ENCODE assay signal across 10 mouse cellular contexts in the genomic region with DNA sequence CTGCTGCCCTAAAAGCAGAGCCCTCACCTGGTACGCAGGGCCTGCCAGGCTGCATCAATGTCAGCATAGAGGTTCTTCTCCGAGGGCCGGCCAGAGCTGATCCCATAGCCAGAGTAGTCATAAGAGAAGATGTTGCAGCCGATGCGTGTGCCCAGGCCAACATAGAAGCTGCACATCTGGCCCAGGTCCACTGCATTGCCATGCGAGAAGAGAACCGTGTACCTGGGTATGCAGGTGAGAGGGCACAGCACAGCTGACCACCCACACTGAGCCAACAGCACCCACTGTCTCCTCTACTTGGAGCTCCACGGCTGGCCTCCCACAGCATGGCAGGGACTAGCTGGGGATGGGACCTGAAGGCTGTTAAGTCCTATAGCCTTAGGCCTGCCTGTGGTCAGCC. TPM values are rescaled to one million over a fixed set of nuclear protein-coding genes. Genes with fewer than 3 reads are reported as not detected.
DNase-seq lines count a peak whose midpoint lies in the region; ATAC-seq and TF ChIP-seq lines count a peak whose summit lies in the region.
"Had no signal": no experiment of that assay in that cellular context is flagged by ENCODE, and none has a peak within 500 bp of the region (broad histone marks: within the 10 kb centered on the region; RNA-seq: fewer than 3 reads in every experiment).

No protein-coding gene starts in this region.

- ATAC-seq in heart, embryonic 13.5 days (ENCODE audit: extremely low read depth, insufficient number of reproducible peaks, low FRiP score, low TSS enrichment) = no peak
- no peak for ATAC-seq in lung, embryonic 14.5 days (ENCODE audit: insufficient read depth)
- no peak for ATAC-seq in heart, embryonic 16.5 days (replicated peaks; ENCODE audit: extremely low read depth, insufficient read depth, low FRiP score)
- ATAC-seq in liver, embryonic 13.5 days (ENCODE audit: low read depth) = no peak
- ATAC-seq in frontal cortex, adult (ENCODE audit: low TSS enrichment) = no peak
- ATAC-seq: forebrain, embryonic 14.5 days had no signal

- H3K27ac ChIP-seq in heart, embryonic 13.5 days (replicated peaks) = peak overlapping the region; percentile 86; the same call in 1 of the 2 replicates
- H3K27ac ChIP-seq in lung, embryonic 14.5 days (ENCODE audit: low read depth) = no peak overlapping the region
- no peak overlapping the region for H3K27ac ChIP-seq in heart, embryonic 16.5 days (ENCODE audit: low read length)
- peak overlapping the region; percentile 29; the same call in 1 of the 2 replicates for H3K27ac ChIP-seq in liver, embryonic 13.5 days

- TF ChIP-seq CTCF in lung, embryonic 14.5 days (IDR thresholded peaks at IDR 0.05; ENCODE audit: low read depth) = no peak

- H3K4me3 ChIP-seq in heart, embryonic 13.5 days = peak overlapping the region; percentile 24
- H3K4me3 ChIP-seq in lung, embryonic 14.5 days (ENCODE audit: low read depth, low read length) = peak overlapping the region; percentile 9; the same call in 1 of the 2 replicates
- peak overlapping the region; percentile 33 for H3K4me3 ChIP-seq in heart, embryonic 16.5 days (ENCODE audit: low read length)
- H3K4me3 ChIP-seq in liver, embryonic 13.5 days (replicated peaks) = no peak overlapping the region

- peak overlapping the region; percentile 64; the same call in 1 of the 2 replicates for H3K9ac ChIP-seq in heart, embryonic 13.5 days
- no peak overlapping the region for H3K9ac ChIP-seq in lung, embryonic 14.5 days
- H3K9ac ChIP-seq in heart, embryonic 16.5 days (ENCODE audit: low read length) = peak overlapping the region; percentile 45; the same call in 1 of the 2 replicates
- 0 out of 2 replicates have a peak overlapping the region, but pooled peaks have one; percentile 4 for H3K9ac ChIP-seq in liver, embryonic 13.5 days

- no peaks in the 10 kb centered on the region for H3K9me3 ChIP-seq in heart, embryonic 13.5 days
- H3K9me3 ChIP-seq in lung, embryonic 14.5 days (ENCODE audit: low read depth, low read length) = no peaks in the 10 kb centered on the region
- H3K9me3 ChIP-seq in heart, embryonic 16.5 days (replicated peaks; ENCODE audit: control insufficient read depth, low read length) = no peaks in the 10 kb centered on the region
- no peaks in the 10 kb centered on the region for H3K9me3 ChIP-seq in liver, embryonic 13.5 days (replicated peaks)

- H3K4me2 ChIP-seq in heart, embryonic 13.5 days = peak overlapping the region; percentile 50
- peak overlapping the region; percentile 49 for H3K4me2 ChIP-seq in lung, embryonic 14.5 days
- peak overlapping the region; percentile 48 for H3K4me2 ChIP-seq in heart, embryonic 16.5 days (ENCODE audit: low read depth, low read length)
- H3K4me2 ChIP-seq in liver, embryonic 13.5 days = no peak overlapping the region

- H3K27me3 ChIP-seq in heart, embryonic 13.5 days (replicated peaks) = no peaks in the 10 kb centered on the region
- H3K27me3 ChIP-seq in lung, embryonic 14.5 days (ENCODE audit: insufficient read depth, low read length) = no peaks in the 10 kb centered on the region
- no peaks in the 10 kb centered on the region for H3K27me3 ChIP-seq in heart, embryonic 16.5 days (ENCODE audit: control insufficient read depth, insufficient read depth, low read length)
- H3K27me3 ChIP-seq in liver, embryonic 13.5 days = no peaks in the 10 kb centered on the region

- H3K36me3 ChIP-seq in heart, embryonic 13.5 days = peaks cover 55% of the 10 kb centered on the region
- peaks cover 40% of the 10 kb centered on the region for H3K36me3 ChIP-seq in lung, embryonic 14.5 days (ENCODE audit: insufficient read depth)
- peaks cover 10% of the 10 kb centered on the region for H3K36me3 ChIP-seq in heart, embryonic 16.5 days (ENCODE audit: control insufficient read depth, insufficient read depth)
- H3K36me3 ChIP-seq in liver, embryonic 13.5 days = peaks cover 47% of the 10 kb centered on the region

- no peak for DNase-seq in heart, postnatal 36 days
- DNase-seq in lung, embryonic 14.5 days = no peak
- no peak for DNase-seq in lung, postnatal 4 days
- no peak for DNase-seq in liver, embryonic 13.5 days
- no peak for DNase-seq in T-cell, adult 2 months (ENCODE audit: low spot score)
- DNase-seq: thymus, postnatal 25 days had no signal

- intact Hi-C loops in heart, postnatal 36 days (cut with DNase I) = no loop called here

- H3K4me1 ChIP-seq in heart, embryonic 13.5 days = peaks cover 55% of the 10 kb centered on the region
- H3K4me1 ChIP-seq in lung, embryonic 14.5 days (ENCODE audit: insufficient read depth) = peaks cover 5% of the 10 kb centered on the region; the same call in 1 of the 2 replicates
- H3K4me1 ChIP-seq in heart, embryonic 16.5 days (ENCODE audit: control insufficient read depth, insufficient read depth, low read length) = peaks cover 34% of the 10 kb centered on the region
- H3K4me1 ChIP-seq in liver, embryonic 13.5 days (replicated peaks) = peaks cover 68% of the 10 kb centered on the region

- WGBS in heart, embryonic 13.5 days = 91% methylated on average over 8 of the region's 8 CpGs
- 90% methylated on average over 8 of the region's 8 CpGs for WGBS in lung, embryonic 14.5 days
- 90% methylated on average over 8 of the region's 8 CpGs for WGBS in heart, embryonic 16.5 days
- 87% methylated on average over 8 of the region's 8 CpGs for WGBS in liver, embryonic 13.5 days (ENCODE audit: insufficient replicate concordance)

RNA-seq across cellular contexts. Expression of gene Abhd17a, which starts 4.6 kb away (rescaled TPM):
- polyA plus RNA-seq in heart, embryonic 13.5 days (2015; fragmentation: Nextera tagmentation; extraction: Ambion mirVana) = 81.7 and 85.1 TPM in 2 replicates
- total RNA-seq in heart, postnatal 36 days (2021) = 10 to 100 TPM; 48.3 to 51.2 TPM
- 151 and 153 TPM in 2 replicates for polyA plus RNA-seq in lung, embryonic 14.5 days (2014; fragmentation: Nextera tagmentation; extraction: Ambion mirVana)
- polyA plus RNA-seq in heart, embryonic 16.5 days (2015; fragmentation: Nextera tagmentation; extraction: Ambion mirVana) = 79.5 and 91.7 TPM in 2 replicates
- polyA plus RNA-seq in liver, embryonic 13.5 days (2015; fragmentation: Nextera tagmentation; extraction: Ambion mirVana) = 45.1 and 51.7 TPM in 2 replicates

RNA-seq across cellular contexts. Expression of gene Klf16, which starts 8.5 kb away (rescaled TPM):
- polyA plus RNA-seq in heart, embryonic 13.5 days (2015; fragmentation: Nextera tagmentation; extraction: Ambion mirVana) = 5.1 and 6.2 TPM in 2 replicates
- 1 to 10 TPM; 3.6 to 4.5 TPM for total RNA-seq in heart, postnatal 36 days (2021)
- 9.5 and 11.8 TPM in 2 replicates for polyA plus RNA-seq in lung, embryonic 14.5 days (2014; fragmentation: Nextera tagmentation; extraction: Ambion mirVana)
- 5.8 and 6.0 TPM in 2 replicates for polyA plus RNA-seq in heart, embryonic 16.5 days (2015; fragmentation: Nextera tagmentation; extraction: Ambion mirVana)
- 13.4 and 14.1 TPM in 2 replicates for polyA plus RNA-seq in liver, embryonic 13.5 days (2015; fragmentation: Nextera tagmentation; extraction: Ambion mirVana)

RNA-seq across cellular contexts. Expression of gene Scamp4, which starts 17.1 kb away (rescaled TPM):
- polyA plus RNA-seq in heart, embryonic 13.5 days (2015; fragmentation: Nextera tagmentation; extraction: Ambion mirVana) = 65.9 and 70.4 TPM in 2 replicates
- 10 to 100 TPM; 19.7 to 22.1 TPM for total RNA-seq in heart, postnatal 36 days (2021)
- 90.5 and 92.8 TPM in 2 replicates for polyA plus RNA-seq in lung, embryonic 14.5 days (2014; fragmentation: Nextera tagmentation; extraction: Ambion mirVana)
- polyA plus RNA-seq in heart, embryonic 16.5 days (2015; fragmentation: Nextera tagmentation; extraction: Ambion mirVana) = 60.1 and 68.4 TPM in 2 replicates
- polyA plus RNA-seq in liver, embryonic 13.5 days (2015; fragmentation: Nextera tagmentation; extraction: Ambion mirVana) = 52.0 and 54.6 TPM in 2 replicates

RNA-seq across cellular contexts. Expression of gene Adat3, which starts 17.1 kb away (rescaled TPM):
- polyA plus RNA-seq in heart, embryonic 13.5 days (2015; fragmentation: Nextera tagmentation; extraction: Ambion mirVana) = 4.4 and 5.6 TPM in 2 replicates
- 1 to 10 TPM in 1 of 2 experiments, under 1 TPM in 1; 0.49 to 1.4 TPM for total RNA-seq in heart, postnatal 36 days (2021)
- polyA plus RNA-seq in lung, embryonic 14.5 days (2014; fragmentation: Nextera tagmentation; extraction: Ambion mirVana) = 8.7 and 10.1 TPM in 2 replicates
- 3.5 and 4.0 TPM in 2 replicates for polyA plus RNA-seq in heart, embryonic 16.5 days (2015; fragmentation: Nextera tagmentation; extraction: Ambion mirVana)
- 5.7 and 6.3 TPM in 2 replicates for polyA plus RNA-seq in liver, embryonic 13.5 days (2015; fragmentation: Nextera tagmentation; extraction: Ambion mirVana)

RNA-seq across cellular contexts. Expression of gene Gm49322, which starts 20.2 kb away (rescaled TPM):
- polyA plus RNA-seq in heart, embryonic 13.5 days (2015; fragmentation: Nextera tagmentation; extraction: Ambion mirVana) = 1.5 and 1.7 TPM in 2 replicates
- total RNA-seq in heart, postnatal 36 days (2021) = under 1 TPM; 0.41 to 0.58 TPM
- 2.4 and 3.1 TPM in 2 replicates for polyA plus RNA-seq in lung, embryonic 14.5 days (2014; fragmentation: Nextera tagmentation; extraction: Ambion mirVana)
- polyA plus RNA-seq in heart, embryonic 16.5 days (2015; fragmentation: Nextera tagmentation; extraction: Ambion mirVana) = 2.2 and 2.8 TPM in 2 replicates
- 1.4 and 1.5 TPM in 2 replicates for polyA plus RNA-seq in liver, embryonic 13.5 days (2015; fragmentation: Nextera tagmentation; extraction: Ambion mirVana)

Comparison
In these comparisons a context has a peak if more than half of its experiments do, and no peak if none do; other contexts are left out.
1. H3K27ac ChIP-seq: peak in heart, embryonic 13.5 days (single experiment) and liver, embryonic 13.5 days (single experiment); none in lung, embryonic 14.5 days (single experiment) and heart, embryonic 16.5 days (single experiment).